Mouse (Mus musculus): ENCODE measurements around the gene Tbck.

GRCm38 (mm10) chr3:132884459-132884858 is 200.5 kb downstream of the Tbck start:
- TF ChIP-seq POLR2A (IDR thresholded peaks at IDR 0.05; ENCODE audit: borderline replicate concordance, low read depth, low read length) (no peak), CTCF (IDR thresholded peaks at IDR 0.05; ENCODE audit: low read depth, low read length) (no peak)
